Mouse (Mus musculus): Measurements from ENCODE around the gene Emc3.
A peak's percentile ranks its signal among the peaks of the same experiment; 100 is the strongest.

Gene Emc3

DNA sequence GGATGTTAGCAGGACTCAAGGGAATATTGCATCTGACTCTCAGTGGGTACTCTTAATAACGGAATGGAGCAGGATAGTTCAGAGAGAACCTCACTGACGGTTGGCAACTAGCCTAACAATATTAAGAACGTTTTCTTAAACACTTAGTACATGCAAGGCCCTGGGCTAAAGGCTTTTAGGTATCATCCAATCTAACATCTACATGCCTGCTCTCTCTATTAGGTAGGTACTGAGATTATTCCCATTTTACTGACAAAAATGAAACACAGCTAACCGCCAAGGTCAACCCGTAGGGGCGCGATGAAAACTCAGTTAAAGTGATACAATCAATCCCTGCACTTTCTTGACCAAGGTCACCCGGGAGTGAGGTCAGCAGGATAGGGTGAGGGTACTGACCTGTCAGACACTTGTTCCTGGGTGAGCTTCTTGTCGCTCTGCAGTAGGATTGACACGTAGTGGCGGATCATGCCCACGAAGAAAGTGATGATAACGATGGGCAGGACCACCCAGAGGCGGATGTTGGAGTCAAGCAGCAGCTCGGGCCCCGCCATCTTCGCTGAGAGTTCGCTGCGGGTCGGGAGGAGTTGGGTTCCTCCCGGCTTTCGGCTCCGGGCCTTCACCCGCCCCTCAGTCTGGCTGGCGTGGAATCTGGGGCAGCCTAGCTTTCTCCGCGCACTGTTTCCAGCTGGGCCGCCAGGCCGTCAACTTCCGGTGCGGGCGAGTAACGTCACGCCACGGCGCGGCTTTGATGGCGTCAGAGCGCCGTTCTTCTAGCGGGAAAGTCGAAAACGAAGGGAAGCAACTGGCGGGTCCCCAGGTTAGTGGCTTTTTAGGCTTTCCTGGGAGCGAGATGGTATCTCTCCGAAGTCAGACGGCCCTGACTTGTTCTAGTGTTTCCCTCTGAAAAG, at the start of gene Emc3, which contains the start of gene Fancd2:
Gene Emc3 (minus strand): TSS at position 721 of the 908 bp plus-strand sequence.
Gene Fancd2 (plus strand): TSS at position 751 of the 908 bp plus-strand sequence.
- peak; percentile 97 for DNase-seq (ENCODE audit: low spot score)

- DNase-seq (ENCODE audit: low spot score) = no peak
Observed at GRCm38 (mm10) chr6:113579306-113579705, 47.9 kb upstream of the Emc3 start.

DNA sequence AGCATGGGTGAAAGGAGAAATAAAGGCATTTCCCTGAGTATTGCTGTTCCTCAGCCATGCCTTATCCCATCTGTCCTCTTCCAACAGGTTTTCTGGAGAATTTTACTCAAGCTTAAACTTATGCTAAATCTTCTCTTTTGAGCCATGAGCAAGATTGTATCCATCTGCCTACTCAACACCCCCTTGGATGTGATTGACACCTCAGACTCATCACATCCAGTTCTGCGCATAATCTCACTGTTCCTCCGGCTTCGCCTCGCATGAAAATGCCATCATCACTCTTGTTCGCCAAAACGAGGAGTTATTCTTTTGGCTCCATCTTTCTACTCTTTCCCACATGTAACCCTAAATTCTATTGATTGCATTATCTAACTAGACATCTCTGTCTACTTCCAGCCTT, 44.6 kb upstream of the Emc3 start:
- DNase-seq (ENCODE audit: low spot score) = no peak

DNA sequence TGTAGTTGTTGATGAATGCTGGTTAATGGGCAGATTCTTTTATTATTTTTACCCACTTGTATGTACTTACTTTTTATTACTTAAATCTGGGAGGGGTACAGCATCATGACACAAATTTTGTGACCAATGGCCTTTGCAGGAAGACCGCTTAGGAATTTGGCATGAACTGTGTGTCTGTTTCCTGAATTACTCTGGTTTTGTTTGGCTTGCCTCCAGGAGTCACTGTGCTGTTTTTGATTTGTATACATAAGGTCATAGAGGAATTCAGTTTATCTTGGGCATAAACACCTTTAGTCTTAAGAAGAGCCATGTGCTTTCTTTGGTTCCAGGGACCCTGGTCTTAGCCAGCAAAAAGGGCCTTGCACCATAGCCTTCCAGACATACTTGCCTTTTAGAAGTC, 33.1 kb upstream of the Emc3 start:
- no peak for DNase-seq (ENCODE audit: low spot score)

- no peak for DNase-seq (ENCODE audit: low spot score)
Observed at GRCm38 (mm10) chr6:113559736-113560135, 28.3 kb upstream of the Emc3 start.

DNA sequence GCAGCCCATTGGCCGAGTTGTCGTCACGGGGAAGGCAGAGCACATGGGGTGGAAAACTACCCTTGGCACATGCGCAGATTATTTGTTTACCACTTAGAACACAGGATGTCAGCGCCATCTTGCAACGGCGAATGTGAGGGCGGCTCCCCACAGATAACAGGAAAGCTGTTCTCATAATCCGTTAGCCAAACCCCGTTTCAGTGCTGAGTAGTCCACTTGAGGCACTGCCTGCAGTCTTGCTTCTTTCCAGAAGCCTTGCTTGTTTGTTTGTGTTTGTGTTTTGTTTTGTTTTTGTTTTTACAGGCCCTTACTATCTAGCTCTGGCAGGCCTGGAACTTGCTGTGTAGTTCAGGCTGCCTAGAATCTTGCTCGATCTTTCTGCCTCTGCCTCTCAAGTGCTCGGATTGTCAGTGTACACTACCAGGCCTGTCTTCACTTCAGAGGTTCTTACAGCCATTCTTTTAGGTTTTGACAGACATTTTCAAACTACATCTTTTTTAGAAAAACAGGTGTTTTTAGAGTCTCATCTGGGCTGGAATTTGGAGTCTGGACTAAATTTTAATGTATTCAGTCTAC, 12.5 kb upstream of the Emc3 start:
- DNase-seq (ENCODE audit: low spot score) = no peak

GRCm38 (mm10) chr6:113541610-113542009, 10.2 kb upstream of the Emc3 start:
- no peak for DNase-seq (ENCODE audit: low spot score)

GRCm38 (mm10) chr6:113534886-113535285, 3.4 kb upstream of the Emc3 start:
- no peak for DNase-seq (ENCODE audit: low spot score)

- no peak for DNase-seq (ENCODE audit: low spot score)
Observed at GRCm38 (mm10) chr6:113531840-113532404, 470 bp upstream of the Emc3 start.

GRCm38 (mm10) chr6:113523420-113523819, 8.0 kb downstream of the Emc3 start:
- DNase-seq (ENCODE audit: low spot score) = no peak

- no peak for DNase-seq (ENCODE audit: low spot score)
Observed at GRCm38 (mm10) chr6:113522310-113522709, 9.1 kb downstream of the Emc3 start.

DNA sequence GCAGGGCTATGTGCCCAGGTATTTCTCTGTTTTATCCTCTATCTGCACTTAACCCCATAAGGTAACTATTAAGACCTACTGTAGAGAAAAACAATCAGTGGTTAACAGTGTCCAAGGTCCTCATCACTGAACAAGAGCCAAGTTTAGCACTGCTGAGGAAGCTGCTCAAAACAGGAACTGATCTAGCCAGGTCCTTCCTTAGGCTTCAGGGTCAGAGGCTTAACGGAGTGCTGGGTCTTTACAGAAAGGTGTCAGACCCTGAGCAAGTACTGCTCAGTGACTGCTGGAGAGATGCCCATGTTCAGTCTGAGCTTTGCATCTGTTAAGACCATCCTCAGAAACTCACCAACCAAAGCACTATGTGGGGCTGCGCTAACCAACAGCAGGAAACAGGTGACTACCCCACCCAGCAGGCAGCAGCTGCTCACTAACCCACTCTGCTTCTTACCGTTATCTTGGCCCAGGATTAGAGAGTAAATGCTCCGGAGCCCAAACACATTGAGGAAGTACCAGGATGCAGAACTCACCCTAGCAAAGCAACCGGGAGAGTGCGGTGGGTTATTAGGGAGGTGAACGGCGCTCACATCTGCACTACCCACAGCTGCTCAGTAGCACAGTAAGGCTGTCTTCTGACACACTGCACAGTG, 13.9 kb downstream of the Emc3 start:
- DNase-seq (ENCODE audit: low spot score) = no peak

- DNase-seq (ENCODE audit: low spot score) = no peak
Observed at GRCm38 (mm10) chr6:113514600-113514999, 16.9 kb downstream of the Emc3 start.

DNA sequence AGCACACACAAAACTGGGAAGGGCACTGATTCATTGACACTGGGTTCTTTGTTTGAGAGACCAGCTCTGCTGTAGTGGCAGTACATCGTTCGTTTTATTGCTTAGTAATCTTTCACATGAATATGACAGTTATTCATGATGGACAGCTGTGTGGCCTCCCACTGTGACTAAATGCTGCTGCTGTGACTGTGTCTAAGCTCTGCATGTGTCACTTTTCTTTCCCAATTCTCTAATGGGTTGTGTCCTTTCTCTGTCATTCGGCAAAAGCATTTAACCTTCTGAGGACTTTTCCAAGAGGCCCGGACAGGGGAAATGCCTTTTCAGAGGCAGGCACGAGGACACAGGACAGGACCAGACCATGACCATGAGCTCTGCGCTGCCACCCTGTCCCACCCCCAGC, 17.5 kb downstream of the Emc3 start:
- DNase-seq (ENCODE audit: low spot score) = no peak

DNA sequence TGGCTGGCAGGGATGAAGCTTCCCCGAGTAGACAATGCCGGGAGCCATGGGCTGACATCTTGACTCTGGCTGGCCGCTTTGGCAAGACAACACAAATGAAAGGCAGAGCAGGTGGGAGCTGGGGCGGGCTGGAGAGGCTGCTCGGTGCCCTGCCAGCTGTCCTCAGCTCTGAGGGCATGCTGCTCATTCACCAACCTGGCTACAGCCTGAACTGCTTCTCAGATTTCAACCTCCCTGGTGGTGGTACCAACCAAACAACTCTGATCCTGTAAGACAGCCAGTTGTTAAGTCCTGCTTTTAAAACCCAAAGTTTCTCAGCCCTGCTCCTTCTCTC, 22.5 kb downstream of the Emc3 start:
- no peak for DNase-seq (ENCODE audit: low spot score)

DNA sequence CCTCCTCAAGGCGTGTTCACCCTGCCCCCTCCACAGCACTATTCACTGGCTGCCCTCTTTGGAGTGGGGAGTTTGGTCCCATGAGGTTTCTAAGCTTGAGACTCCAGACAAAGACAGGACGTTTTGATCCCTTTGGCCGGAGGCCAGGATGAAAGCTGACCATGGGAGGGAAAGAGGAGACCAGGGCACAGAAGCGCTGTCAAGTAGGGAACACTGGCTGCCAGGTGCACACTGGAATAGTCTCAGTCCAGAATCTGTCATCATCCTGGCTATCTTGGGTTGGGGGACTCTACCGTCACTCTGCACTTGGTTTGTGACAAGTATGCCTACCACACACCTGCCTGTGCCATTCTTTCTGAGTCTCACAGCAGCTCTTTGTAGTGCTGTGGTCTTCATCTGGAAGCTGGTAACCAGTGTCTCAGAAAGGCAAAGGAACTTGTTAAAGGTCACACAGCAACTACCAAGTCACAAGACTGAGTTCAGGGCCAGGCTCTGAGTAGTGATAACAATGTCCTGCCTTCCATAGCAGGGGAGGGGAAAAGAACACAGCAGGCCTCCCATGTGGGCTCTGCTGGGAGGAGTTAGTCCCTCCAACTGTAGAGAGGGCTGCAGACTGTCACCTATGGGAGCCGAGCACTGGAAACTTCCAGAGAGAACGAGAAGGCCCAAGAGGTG, 23.0 kb downstream of the Emc3 start:
- DNase-seq (ENCODE audit: low spot score) = no peak

DNA sequence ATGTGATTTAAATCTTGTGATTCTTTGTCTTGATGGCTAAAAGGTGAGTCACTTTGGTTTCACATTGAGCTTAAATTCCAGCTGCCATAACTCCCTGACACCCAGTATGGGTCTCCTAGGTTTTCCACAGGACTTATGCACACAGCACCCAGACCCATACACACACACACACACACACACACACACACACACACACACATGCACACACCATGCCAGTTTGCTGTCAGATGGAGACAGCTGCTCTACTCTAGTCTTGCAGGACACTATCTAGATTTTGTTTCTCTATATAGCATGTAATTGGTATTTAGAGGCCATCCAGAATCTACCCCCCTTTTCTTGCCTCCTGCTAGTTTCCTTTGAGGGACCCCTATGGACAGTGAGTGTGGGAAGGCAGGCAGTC, 24.3 kb downstream of the Emc3 start:
- no peak for DNase-seq (ENCODE audit: low spot score)

DNA sequence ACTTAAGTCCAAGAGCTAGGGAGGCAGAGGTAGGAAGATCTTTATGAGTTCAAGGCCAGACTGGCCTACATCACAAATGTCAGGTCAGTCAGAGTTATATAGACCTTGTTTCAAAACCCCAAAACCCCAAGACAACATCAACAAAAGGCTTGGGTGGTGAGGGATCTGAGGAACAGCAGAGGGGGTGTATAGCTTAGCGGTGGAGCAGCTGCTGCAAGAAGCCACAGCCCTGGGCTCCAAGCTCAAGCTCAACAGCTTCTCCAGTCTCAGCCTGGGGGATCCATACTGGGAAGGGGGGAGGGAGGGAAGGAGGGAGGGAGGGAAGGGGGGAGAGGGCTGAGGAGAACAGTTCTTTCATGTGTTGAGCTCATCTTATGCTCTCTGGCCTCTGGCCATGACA, 25.8 kb downstream of the Emc3 start:
- DNase-seq (ENCODE audit: low spot score) = no peak

DNA sequence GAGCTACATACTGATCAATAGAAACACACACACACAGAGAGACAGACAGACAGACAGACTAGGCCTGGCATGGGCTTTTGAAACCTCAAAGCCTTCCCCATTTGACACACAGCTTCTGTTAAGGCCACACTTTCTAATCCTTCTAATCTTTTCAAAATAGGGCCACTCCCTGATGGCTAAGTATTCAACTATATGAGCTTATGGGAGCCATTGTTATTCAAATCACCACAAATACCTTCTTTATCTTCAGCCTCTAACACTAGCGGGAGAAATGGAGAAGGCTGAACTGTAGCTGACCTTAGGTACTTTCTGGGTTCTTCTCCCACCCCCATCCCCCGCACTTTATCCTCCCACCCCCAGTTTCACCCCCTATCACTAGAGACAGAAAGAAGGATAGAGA, 28.7 kb downstream of the Emc3 start:
- no peak for DNase-seq (ENCODE audit: low spot score)

- no peak for DNase-seq (ENCODE audit: low spot score)
Observed at GRCm38 (mm10) chr6:113501388-113502084, 29.9 kb downstream of the Emc3 start, which contains the start of gene Prrt3. Prrt3 (minus strand) TSS chr6:113501931.

DNA sequence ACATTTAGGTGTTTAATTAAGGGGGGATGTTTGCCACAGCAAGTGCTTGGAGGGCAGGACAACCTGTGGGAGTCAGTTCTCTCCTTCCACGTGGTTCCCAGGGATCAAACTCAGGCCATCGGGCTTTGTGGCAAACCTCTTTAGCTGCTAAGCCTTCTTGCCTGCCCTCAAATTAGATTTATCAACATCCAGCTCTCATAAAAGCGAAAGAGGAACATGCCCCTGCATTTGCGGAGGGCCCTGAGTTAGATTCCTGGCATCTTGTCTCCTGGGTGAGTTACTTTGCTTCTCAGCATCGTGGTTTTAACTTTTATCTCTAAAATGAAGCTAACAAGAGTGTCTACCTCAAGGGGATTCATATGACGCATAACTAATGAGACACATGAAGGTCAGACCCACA, 32.1 kb downstream of the Emc3 start:
- no peak for DNase-seq (ENCODE audit: low spot score)

All from ovary, postnatal 14 days (tissue).